Mouse (Mus musculus) cerebellum, adult 2 months (tissue): ENCODE results near the gene Gm10553.
"Not testable (repeated sequence)": the region's sequence is repeated elsewhere in the genome, so short reads cannot be mapped to it uniquely, and the experiment has no call there.

Source experiments
- CTCF ChIP-seq: fragments of 200-500 bp; IDR thresholded peaks from 2 replicates; pipeline ENCODE4 v1.5.1; 2011; ENCODE audit warnings: low read depth, mild to moderate bottlenecking, control low read depth, low read length, moderate library complexity, borderline replicate concordance; ENCODE audit not compliant: insufficient read depth
- POLR2A ChIP-seq: fragments of 200-500 bp; IDR thresholded peaks from 2 replicates; pipeline ENCODE4 v1.6.1; 2011; ENCODE audit warnings: low read length, control low read depth, borderline replicate concordance; ENCODE audit not compliant: insufficient read depth

DNA sequence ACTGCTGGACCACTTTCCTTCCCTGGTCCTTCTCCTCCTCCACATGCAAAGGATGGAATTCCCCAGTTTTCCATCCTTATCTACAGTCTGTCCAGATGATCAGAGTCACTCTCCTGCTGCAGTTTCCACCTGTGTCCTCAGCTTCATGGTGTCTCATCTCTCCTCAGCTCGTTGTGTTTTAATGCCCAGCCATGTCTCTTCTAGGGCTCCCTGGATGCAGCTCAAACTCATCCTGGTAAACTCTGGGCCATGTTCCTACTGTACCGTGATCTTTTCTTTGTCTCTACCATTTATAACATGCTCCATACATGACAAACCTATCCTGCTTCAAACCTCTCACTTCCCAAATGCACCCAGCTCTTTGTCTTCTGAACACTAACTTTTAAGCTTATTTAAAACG, 28.3 kb upstream of the Gm10553 start:
- not testable (repeated sequence) for TF ChIP-seq CTCF, POLR2A
